15 mouse cellular contexts compared by ENCODE assay signal in the genomic region with DNA sequence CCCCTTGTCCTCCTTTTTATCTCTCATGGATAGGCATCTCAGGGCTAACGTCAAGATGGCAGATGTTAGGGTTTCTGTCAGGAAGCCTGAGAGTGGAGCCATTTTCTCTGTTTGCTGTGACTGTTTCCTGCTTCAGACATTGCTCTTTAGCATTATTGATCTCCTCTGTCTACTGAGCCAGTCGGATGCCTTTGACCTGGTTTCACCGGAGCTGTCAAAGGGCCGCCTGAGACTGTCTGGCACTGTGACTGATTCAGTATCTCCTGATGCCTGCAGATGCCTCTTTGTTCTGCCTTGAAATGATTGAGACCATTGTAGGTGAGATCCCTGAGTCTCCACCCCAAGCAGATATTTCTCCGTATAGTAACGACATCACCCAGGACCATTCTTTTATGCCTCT.
"Had no signal": no experiment of that assay in that cellular context is flagged by ENCODE, and none has a peak within 500 bp of the region (broad histone marks: within the 10 kb centered on the region; RNA-seq: fewer than 3 reads in every experiment).

No protein-coding gene starts in this region.

- DNase-seq: kidney, adult 2 months; kidney, postnatal 14 days; left cerebral cortex, postnatal 4 days; lung, adult 18-20 months; lung, postnatal 36 days; retina, postnatal 1 day; right cerebral cortex, postnatal 4 days; spleen, adult 18-20 months; thymus, adult 18-20 months; thymus, postnatal 14 days had no signal

- H3K27me3 ChIP-seq: kidney, embryonic 15.5 days; limb, embryonic 15.5 days had no signal

- H3K9ac ChIP-seq: kidney, embryonic 15.5 days; limb, embryonic 15.5 days; liver, embryonic 14.5 days had no signal

- H3K27ac ChIP-seq: kidney, embryonic 15.5 days; limb, embryonic 15.5 days; liver, embryonic 14.5 days had no signal

- H3K4me1 ChIP-seq: kidney, embryonic 15.5 days; limb, embryonic 15.5 days had no signal

- H3K4me3 ChIP-seq: kidney, embryonic 15.5 days; limb, embryonic 15.5 days; myocyte had no signal

- ATAC-seq: intestine, embryonic 16.5 days had no signal

- H3K9me3 ChIP-seq: kidney, embryonic 15.5 days; limb, embryonic 15.5 days had no signal

- H3K4me2 ChIP-seq: kidney, embryonic 15.5 days; limb, embryonic 15.5 days had no signal

- H3K36me3 ChIP-seq: kidney, embryonic 15.5 days; limb, embryonic 15.5 days had no signal
